Mouse (Mus musculus) limb, embryonic 11.5 days (tissue): Measurements from ENCODE around the gene Atp9a. TPM values are rescaled to one million over a fixed set of nuclear protein-coding genes. Genes with fewer than 3 reads are reported as not detected.

Experiments
- ATAC-seq: fragments of 200-750 bp; cut with Nextera tagmentation; 2 replicates; pipeline ENCODE4 v1.8.0; 2017; ENCODE audit warnings: low read depth; ENCODE audit not compliant: insufficient number of reproducible peaks, low FRiP score, low TSS enrichment
- DNase-seq: peaks from one replicate; pipeline ENCODE4 v3.0.0-alpha.2; 2015; ENCODE audit warnings: low spot score
- H3K27ac ChIP-seq: fragments of 300-500 bp; sonication (generic); replicated peaks from 2 replicates; pipeline ENCODE4 v1.5.1; 2014; ENCODE audit warnings: low read depth, mild to moderate bottlenecking, low read length
- H3K27me3 ChIP-seq: fragments of 300-500 bp; sonication (generic); 2 replicates; pipeline ENCODE4 v1.6.1; 2014; ENCODE audit warnings: mild to moderate bottlenecking, low read length, mixed read lengths; ENCODE audit not compliant: control insufficient read depth, insufficient read depth
- H3K36me3 ChIP-seq: fragments of 300-500 bp; sonication (generic); 2 replicates; pipeline ENCODE4 v1.6.1; 2014; ENCODE audit warnings: mild to moderate bottlenecking, low read length, moderate library complexity, mixed read lengths; ENCODE audit not compliant: control insufficient read depth, insufficient read depth
- H3K4me1 ChIP-seq: fragments of 300-500 bp; sonication (generic); 2 replicates; pipeline ENCODE4 v1.6.1; 2014; ENCODE audit warnings: low read length, mixed read lengths; ENCODE audit not compliant: control insufficient read depth, insufficient read depth
- H3K4me2 ChIP-seq: fragments of 300-500 bp; sonication (generic); 2 replicates; pipeline ENCODE4 v1.6.1; 2014; ENCODE audit warnings: low read depth, mild to moderate bottlenecking, moderate library complexity; ENCODE audit not compliant: severe bottlenecking
- H3K4me3 ChIP-seq: fragments of 300-500 bp; sonication (generic); 2 replicates; pipeline ENCODE4 v1.5.1; 2014; ENCODE audit warnings: low read depth, low read length
- H3K9ac ChIP-seq: fragments of 300-500 bp; sonication (generic); 2 replicates; pipeline ENCODE4 v1.6.1; 2014; ENCODE audit warnings: mild to moderate bottlenecking, low read length
- H3K9me3 ChIP-seq: fragments of 300-500 bp; sonication (generic); 2 replicates; pipeline ENCODE4 v1.6.1; 2016; ENCODE audit warnings: low read length; ENCODE audit not compliant: control insufficient read depth
- WGBS: fragments of 180-500 bp; shearing (Covaris S2); extraction: QIAGEN DNeasy Blood & Tissue Kit; methylation state at CpG from one replicate; pipeline ENCODE4 v1.1.7; 2014; 5-methylcytosine and 5-hydroxymethylcytosine counted together
- polyA plus RNA-seq: library from polyadenylated mRNA; unstranded; fragments of >200 nt; fragmentation: Nextera tagmentation; extraction: Ambion mirVana; gene quantifications from 2 replicates; pipeline ENCODE4 v1.2.1, GENCODE M21; 2014

Atp9a gene
- polyA plus RNA-seq, 1 experiment from 2014 or later, result 7.0 TPM

GRCm38 (mm10) chr2:168729736-168730135, 12.5 kb downstream of the Atp9a start:
- no peaks in the 10 kb centered on the region for H3K27me3 ChIP-seq
- H3K4me3 ChIP-seq, result no peak overlapping the region
- no peaks in the 10 kb centered on the region for H3K9me3 ChIP-seq
- ATAC-seq (no peak), DNase-seq (no peak)
- 81% methylated on average over 12 of the region's 12 CpGs for WGBS
- no peak overlapping the region for H3K9ac ChIP-seq
- no peaks in the 10 kb centered on the region for H3K36me3 ChIP-seq
- H3K4me1 ChIP-seq, result no peaks in the 10 kb centered on the region
- H3K27ac ChIP-seq, result no peak overlapping the region
- H3K4me2 ChIP-seq, result no peak overlapping the region

DNA sequence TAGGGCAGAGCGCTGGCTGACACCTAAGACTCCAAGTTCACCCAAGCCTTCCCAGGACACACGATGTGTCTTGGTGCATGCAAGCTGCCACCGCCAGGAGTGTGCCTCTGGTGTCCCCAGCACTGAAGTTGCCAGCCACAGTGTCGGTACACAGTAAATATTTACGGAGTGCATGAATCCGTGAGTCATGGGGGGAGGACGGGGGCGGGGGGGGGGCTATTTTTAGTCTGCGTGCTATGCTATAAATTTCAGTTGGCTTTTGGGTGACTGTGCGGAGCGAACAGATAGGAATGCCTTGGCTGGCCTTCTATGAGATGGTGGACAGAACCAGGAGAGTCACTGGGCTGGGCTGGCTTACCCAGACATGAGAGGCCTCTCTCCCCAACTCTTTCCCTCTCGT, 14.2 kb downstream of the Atp9a start:
- H3K36me3 ChIP-seq, result no peaks in the 10 kb centered on the region
- WGBS, result 77% methylated on average over 12 of the region's 12 CpGs
- H3K4me3 ChIP-seq, result no peak overlapping the region
- no peak overlapping the region for H3K4me2 ChIP-seq
- no peaks in the 10 kb centered on the region for H3K9me3 ChIP-seq
- no peaks in the 10 kb centered on the region for H3K27me3 ChIP-seq
- DNase-seq (no peak), ATAC-seq (no peak)
- no peak overlapping the region for H3K27ac ChIP-seq
- no peaks in the 10 kb centered on the region for H3K4me1 ChIP-seq
- H3K9ac ChIP-seq, result no peak overlapping the region

GRCm38 (mm10) chr2:168726007-168726406, 16.2 kb downstream of the Atp9a start:
- DNase-seq (peak; percentile 56), ATAC-seq (no peak)
- Histone ChIP-seq H3K27me3 (no peaks in the 10 kb centered on the region), H3K27ac (no peak overlapping the region), H3K4me1 (no peaks in the 10 kb centered on the region), H3K4me2 (no peak overlapping the region), H3K9ac (no peak overlapping the region), H3K9me3 (no peaks in the 10 kb centered on the region), H3K4me3 (no peak overlapping the region), H3K36me3 (no peaks in the 10 kb centered on the region)
- 58% methylated on average over 6 of the region's 6 CpGs for WGBS

DNA sequence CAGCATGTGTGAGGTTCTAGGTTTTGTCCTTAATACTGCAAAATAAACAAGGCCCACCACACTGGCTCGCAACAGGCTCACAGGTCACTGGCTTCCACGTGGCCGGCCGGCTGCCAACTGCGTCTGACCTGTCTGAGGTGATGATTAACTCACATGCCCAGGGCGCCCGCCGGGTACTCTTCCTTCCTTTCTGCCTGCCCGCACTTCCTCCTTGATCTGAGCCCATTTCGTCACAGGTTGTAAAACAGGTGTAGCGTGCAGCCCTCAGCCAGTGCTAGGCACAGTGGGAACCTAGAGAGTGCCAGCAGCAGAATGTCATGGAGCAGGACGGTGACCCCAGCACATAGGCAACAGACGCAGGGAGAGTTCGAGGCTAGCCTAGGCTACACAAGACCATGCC, 20.9 kb downstream of the Atp9a start:
- no peak for DNase-seq
- peaks cover 3% of the 10 kb centered on the region; the same call in 1 of the 2 replicates for H3K4me1 ChIP-seq
- no peaks in the 10 kb centered on the region for H3K36me3 ChIP-seq
- no peak for ATAC-seq
- no peaks in the 10 kb centered on the region for H3K9me3 ChIP-seq
- no peaks in the 10 kb centered on the region for H3K27me3 ChIP-seq
- no peak overlapping the region for H3K27ac ChIP-seq
- 91% methylated on average over 14 of the region's 14 CpGs for WGBS
- no peak overlapping the region for H3K4me3 ChIP-seq
- H3K9ac ChIP-seq, result no peak overlapping the region
- no peak overlapping the region for H3K4me2 ChIP-seq

GRCm38 (mm10) chr2:168719742-168720141, 22.5 kb downstream of the Atp9a start:
- Histone ChIP-seq H3K9me3 (no peaks in the 10 kb centered on the region), H3K9ac (no peak overlapping the region), H3K4me1 (peaks cover 3% of the 10 kb centered on the region; the same call in 1 of the 2 replicates), H3K4me2 (no peak overlapping the region), H3K36me3 (no peaks in the 10 kb centered on the region), H3K4me3 (no peak overlapping the region), H3K27ac (no peak overlapping the region), H3K27me3 (no peaks in the 10 kb centered on the region)
- WGBS, result 72% methylated on average over 4 of the region's 4 CpGs
- DNase-seq, result no peak
- ATAC-seq, result no peak

DNA sequence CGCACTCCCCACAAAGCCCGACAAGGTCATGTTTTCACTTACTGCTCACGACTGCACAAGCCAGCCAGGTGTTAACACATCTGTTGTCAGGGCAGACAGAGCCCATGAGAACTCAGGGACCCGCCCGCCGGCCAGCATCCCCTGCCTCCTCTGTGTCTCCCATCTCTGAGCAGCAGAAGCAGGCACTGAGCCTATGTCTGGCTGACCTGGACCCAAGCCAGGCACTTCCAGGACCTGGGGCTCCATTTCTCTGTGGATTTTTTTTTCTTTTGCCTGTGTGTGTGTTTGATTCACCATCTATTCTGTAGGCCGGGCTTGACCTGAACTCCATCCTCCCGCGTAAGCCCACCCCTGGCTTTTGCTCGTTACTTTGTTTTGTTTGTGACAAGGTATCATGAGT, 23.5 kb downstream of the Atp9a start:
- ATAC-seq, result no peak

GRCm38 (mm10) chr2:168718267-168718666, 23.9 kb downstream of the Atp9a start:
- Histone ChIP-seq H3K9me3 (no peaks in the 10 kb centered on the region), H3K36me3 (no peaks in the 10 kb centered on the region), H3K27ac (no peak overlapping the region), H3K4me3 (no peak overlapping the region), H3K4me2 (no peak overlapping the region), H3K4me1 (peaks cover 3% of the 10 kb centered on the region; the same call in 1 of the 2 replicates), H3K9ac (no peak overlapping the region), H3K27me3 (no peaks in the 10 kb centered on the region)
- 91% methylated on average over 2 of the region's 2 CpGs for WGBS
- no peak for DNase-seq
- no peak for ATAC-seq

More for the DNA sequence above, 23.5 kb downstream of the Atp9a start:
- H3K36me3 ChIP-seq, result no peaks in the 10 kb centered on the region
- no peak overlapping the region for H3K27ac ChIP-seq
- no peak overlapping the region for H3K9ac ChIP-seq
- H3K4me1 ChIP-seq, result peaks cover 3% of the 10 kb centered on the region; the same call in 1 of the 2 replicates
- 68% methylated on average over 10 of the region's 10 CpGs for WGBS
- H3K4me2 ChIP-seq, result no peak overlapping the region
- H3K9me3 ChIP-seq, result no peaks in the 10 kb centered on the region
- DNase-seq, result no peak
- no peaks in the 10 kb centered on the region for H3K27me3 ChIP-seq
- H3K4me3 ChIP-seq, result no peak overlapping the region

GRCm38 (mm10) chr2:168712199-168713176, 29.7 kb downstream of the Atp9a start:
- Histone ChIP-seq H3K27me3 (no peaks in the 10 kb centered on the region), H3K4me3 (no peak overlapping the region), H3K4me1 (no peaks in the 10 kb centered on the region), H3K9me3 (no peaks in the 10 kb centered on the region), H3K27ac (no peak overlapping the region), H3K4me2 (no peak overlapping the region), H3K9ac (no peak overlapping the region), H3K36me3 (no peaks in the 10 kb centered on the region)
- 85% methylated on average over 20 of the region's 20 CpGs for WGBS
- DNase-seq (no peak), ATAC-seq (no peak)
